Mouse (Mus musculus): ENCODE results near the gene Sco2. TPM values are rescaled to one million over a fixed set of nuclear protein-coding genes. Genes with fewer than 3 reads are reported as not detected.

The Sco2 gene
- polyA plus RNA-seq, 1 experiment, result 15.3 TPM

DNA sequence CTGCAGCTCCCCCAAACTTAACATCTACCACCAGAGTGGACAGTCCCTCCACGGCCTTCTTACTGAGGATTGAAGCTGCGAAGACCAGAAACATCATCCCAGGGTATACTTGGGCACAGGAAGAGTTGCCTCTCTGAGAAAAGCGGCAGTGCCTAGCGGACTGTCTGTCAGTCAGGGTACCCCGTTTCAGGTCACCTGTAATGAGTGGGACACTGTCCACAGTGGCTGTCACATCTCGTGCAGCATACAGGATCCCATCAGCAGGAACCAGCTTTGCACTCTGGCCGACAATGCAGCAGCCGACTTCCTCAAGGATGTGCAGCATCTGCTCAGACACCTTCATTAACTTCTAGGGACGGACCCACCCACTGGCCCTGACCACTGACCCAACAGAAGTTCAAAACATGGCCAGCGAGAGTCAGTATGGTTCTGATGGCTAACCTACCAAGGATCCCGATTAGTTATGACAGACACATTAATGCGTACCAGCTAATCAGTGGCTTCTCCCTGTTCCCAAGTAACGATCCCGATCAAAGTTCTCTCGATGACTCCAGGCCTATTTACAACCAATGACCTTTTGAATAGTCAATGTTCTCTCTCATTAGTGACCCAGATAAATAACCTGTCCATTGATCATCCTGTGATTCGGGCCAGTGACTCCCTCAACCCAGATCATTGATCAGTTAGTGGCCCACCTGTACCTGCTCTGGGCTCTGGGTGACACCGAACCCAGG is 1.3 kb upstream of the Sco2 start:
- Histone ChIP-seq H3K27ac (ENCODE audit: insufficient read depth, low read depth, low read length) (no peak overlapping the region), H3K4me1 (ENCODE audit: control insufficient read depth, insufficient read depth, low read length) (peaks cover 6% of the 10 kb centered on the region), H3K4me3 (ENCODE audit: insufficient read depth, low read length) (no peak overlapping the region)
- no peak for TF ChIP-seq POLR2A (IDR thresholded peaks at IDR 0.05; ENCODE audit: borderline replicate concordance, low read depth, low read length)
- TF ChIP-seq CTCF (IDR thresholded peaks at IDR 0.05; ENCODE audit: low read depth, low read length), result no peak

DNA sequence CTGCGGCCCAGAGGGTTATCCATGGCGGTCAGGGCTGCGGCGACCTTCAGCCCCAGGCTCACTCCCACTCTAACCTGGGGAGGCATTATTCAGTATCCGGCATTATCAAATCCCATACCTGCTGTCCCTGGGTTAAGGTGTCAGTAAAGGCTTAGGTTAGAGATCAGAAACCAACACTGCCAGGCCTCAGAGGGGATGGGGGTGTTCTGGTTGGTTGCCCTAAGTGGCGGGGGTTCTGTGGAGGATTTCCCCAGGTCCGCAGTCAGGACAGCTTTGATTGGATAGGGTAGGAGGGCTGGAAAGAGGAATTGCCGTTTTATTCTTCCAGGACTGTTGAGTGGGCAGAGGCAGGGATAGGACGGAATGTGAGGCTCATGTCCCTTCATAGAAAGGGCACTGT is 694 bp upstream of the Sco2 start:
- peaks cover 6% of the 10 kb centered on the region for H3K4me1 ChIP-seq (ENCODE audit: control insufficient read depth, insufficient read depth, low read length)
- H3K4me3 ChIP-seq (ENCODE audit: insufficient read depth, low read length), result peak overlapping the region; percentile 74
- no peak overlapping the region for H3K27ac ChIP-seq (ENCODE audit: insufficient read depth, low read depth, low read length)
- TF ChIP-seq POLR2A (IDR thresholded peaks at IDR 0.05; ENCODE audit: borderline replicate concordance, low read depth, low read length), result no peak
- TF ChIP-seq CTCF (IDR thresholded peaks at IDR 0.05; ENCODE audit: low read depth, low read length), result no peak

GRCm38 (mm10) chr15:89373027-89373761 is 452 bp downstream of the Sco2 start:
- TF ChIP-seq CTCF (IDR thresholded peaks at IDR 0.05; ENCODE audit: low read depth, low read length) (peak; percentile 47), POLR2A (IDR thresholded peaks at IDR 0.05; ENCODE audit: borderline replicate concordance, low read depth, low read length) (no peak)
- H3K27ac ChIP-seq (ENCODE audit: insufficient read depth, low read depth, low read length), result peak overlapping the region; percentile 84
- H3K4me3 ChIP-seq (ENCODE audit: insufficient read depth, low read length), result peak overlapping the region; percentile 74
- peaks cover 6% of the 10 kb centered on the region for H3K4me1 ChIP-seq (ENCODE audit: control insufficient read depth, insufficient read depth, low read length)

DNA sequence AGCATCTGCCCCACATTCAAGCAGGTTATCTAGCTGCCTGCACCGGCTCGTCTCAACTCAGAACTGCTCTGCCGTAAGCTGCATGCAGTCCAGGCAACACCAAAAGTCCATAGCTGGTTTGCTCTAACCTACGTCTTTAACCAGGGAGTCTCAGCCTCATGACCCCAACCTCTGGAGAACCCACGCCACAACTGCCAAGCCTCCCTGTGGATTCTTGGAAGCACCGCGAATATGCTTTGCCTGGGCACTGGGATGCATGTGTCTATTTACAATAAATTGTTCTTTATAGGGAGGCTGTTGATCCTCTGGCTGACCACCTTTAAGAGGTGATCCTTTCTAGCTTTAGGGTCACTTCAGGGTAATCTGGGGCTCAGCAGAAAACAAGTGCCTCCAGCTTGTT is 1.1 kb downstream of the Sco2 start:
- Histone ChIP-seq H3K4me3 (ENCODE audit: insufficient read depth, low read length) (peak overlapping the region; percentile 74), H3K27ac (ENCODE audit: insufficient read depth, low read depth, low read length) (no peak overlapping the region), H3K4me1 (ENCODE audit: control insufficient read depth, insufficient read depth, low read length) (peaks cover 6% of the 10 kb centered on the region)
- no peak for TF ChIP-seq CTCF (IDR thresholded peaks at IDR 0.05; ENCODE audit: low read depth, low read length)
- no peak for TF ChIP-seq POLR2A (IDR thresholded peaks at IDR 0.05; ENCODE audit: borderline replicate concordance, low read depth, low read length)

GRCm38 (mm10) chr15:89372068-89372467 is 1.6 kb downstream of the Sco2 start:
- TF ChIP-seq POLR2A (IDR thresholded peaks at IDR 0.05; ENCODE audit: borderline replicate concordance, low read depth, low read length) (no peak), CTCF (IDR thresholded peaks at IDR 0.05; ENCODE audit: low read depth, low read length) (no peak)
- Histone ChIP-seq H3K27ac (ENCODE audit: insufficient read depth, low read depth, low read length) (no peak overlapping the region), H3K4me1 (ENCODE audit: control insufficient read depth, insufficient read depth, low read length) (peaks cover 6% of the 10 kb centered on the region), H3K4me3 (ENCODE audit: insufficient read depth, low read length) (no peak overlapping the region)

GRCm38 (mm10) chr15:89365141-89365551 is 8.5 kb downstream of the Sco2 start:
- Histone ChIP-seq H3K27ac (ENCODE audit: insufficient read depth, low read depth, low read length) (no peak overlapping the region), H3K4me1 (ENCODE audit: control insufficient read depth, insufficient read depth, low read length) (peaks cover 3% of the 10 kb centered on the region), H3K4me3 (ENCODE audit: insufficient read depth, low read length) (no peak overlapping the region)
- TF ChIP-seq CTCF (IDR thresholded peaks at IDR 0.05; ENCODE audit: low read depth, low read length) (no peak), POLR2A (IDR thresholded peaks at IDR 0.05; ENCODE audit: borderline replicate concordance, low read depth, low read length) (no peak)

DNA sequence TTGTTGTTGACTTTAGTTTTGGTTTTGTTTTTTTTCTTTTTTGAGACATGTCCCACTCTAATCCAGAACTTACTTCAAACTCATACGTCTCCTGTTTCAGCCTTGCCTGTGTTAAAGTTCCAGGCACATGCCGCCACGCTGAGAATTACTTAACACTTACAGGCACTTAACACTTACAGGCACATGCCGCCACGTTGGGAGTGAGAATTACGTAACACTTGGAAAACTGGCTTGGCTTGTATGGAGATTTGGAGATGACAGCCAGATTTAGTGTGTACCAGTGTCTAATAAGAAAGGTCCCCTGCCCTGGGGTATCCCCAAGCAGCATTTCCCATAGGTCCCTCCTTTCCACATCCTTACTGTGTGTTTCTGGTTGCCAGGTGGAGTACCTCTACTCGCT is 10.6 kb downstream of the Sco2 start:
- Histone ChIP-seq H3K4me3 (ENCODE audit: insufficient read depth, low read length) (no peak overlapping the region), H3K27ac (ENCODE audit: insufficient read depth, low read depth, low read length) (no peak overlapping the region), H3K4me1 (ENCODE audit: control insufficient read depth, insufficient read depth, low read length) (peaks cover 16% of the 10 kb centered on the region)
- TF ChIP-seq POLR2A (IDR thresholded peaks at IDR 0.05; ENCODE audit: borderline replicate concordance, low read depth, low read length), result no peak
- no peak for TF ChIP-seq CTCF (IDR thresholded peaks at IDR 0.05; ENCODE audit: low read depth, low read length)

GRCm38 (mm10) chr15:89358784-89359183 is 14.9 kb downstream of the Sco2 start:
- Histone ChIP-seq H3K27ac (ENCODE audit: insufficient read depth, low read depth, low read length) (no peak overlapping the region), H3K4me1 (ENCODE audit: control insufficient read depth, insufficient read depth, low read length) (peaks cover 25% of the 10 kb centered on the region), H3K4me3 (ENCODE audit: insufficient read depth, low read length) (no peak overlapping the region)
- TF ChIP-seq POLR2A (IDR thresholded peaks at IDR 0.05; ENCODE audit: borderline replicate concordance, low read depth, low read length) (no peak), CTCF (IDR thresholded peaks at IDR 0.05; ENCODE audit: low read depth, low read length) (no peak)

DNA sequence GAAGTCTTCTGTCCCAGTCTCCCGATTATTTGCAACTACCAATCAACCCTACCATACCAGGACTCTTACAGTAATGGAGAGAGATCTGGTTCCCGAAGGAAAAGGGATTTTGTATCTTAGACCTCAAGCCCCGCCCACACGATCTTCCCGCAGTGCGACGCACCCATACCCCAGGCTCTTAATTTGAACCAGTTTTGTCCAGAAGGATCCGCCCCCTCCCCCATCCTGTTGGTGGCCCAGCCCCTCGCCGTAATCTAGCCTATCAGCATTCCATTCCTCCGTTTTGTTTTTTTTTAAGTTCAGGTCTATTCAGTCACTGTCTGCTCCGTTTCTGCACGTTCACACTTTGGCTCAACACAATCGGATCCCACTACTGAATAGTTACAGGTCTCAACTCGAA is 17.3 kb downstream of the Sco2 start:
- Histone ChIP-seq H3K4me1 (ENCODE audit: control insufficient read depth, insufficient read depth, low read length) (peaks cover 25% of the 10 kb centered on the region), H3K27ac (ENCODE audit: insufficient read depth, low read depth, low read length) (peak overlapping the region; percentile 66), H3K4me3 (ENCODE audit: insufficient read depth, low read length) (peak overlapping the region; percentile 93)
- no peak for TF ChIP-seq CTCF (IDR thresholded peaks at IDR 0.05; ENCODE audit: low read depth, low read length)
- no peak for TF ChIP-seq POLR2A (IDR thresholded peaks at IDR 0.05; ENCODE audit: borderline replicate concordance, low read depth, low read length)
